Mouse (Mus musculus): Measurements from ENCODE around the gene Idnk. TPM values are rescaled to one million over a fixed set of nuclear protein-coding genes. Genes with fewer than 3 reads are reported as not detected.

Gene Idnk
- polyA plus RNA-seq, 1 experiment from 2014 or later = 35.7 TPM

DNA sequence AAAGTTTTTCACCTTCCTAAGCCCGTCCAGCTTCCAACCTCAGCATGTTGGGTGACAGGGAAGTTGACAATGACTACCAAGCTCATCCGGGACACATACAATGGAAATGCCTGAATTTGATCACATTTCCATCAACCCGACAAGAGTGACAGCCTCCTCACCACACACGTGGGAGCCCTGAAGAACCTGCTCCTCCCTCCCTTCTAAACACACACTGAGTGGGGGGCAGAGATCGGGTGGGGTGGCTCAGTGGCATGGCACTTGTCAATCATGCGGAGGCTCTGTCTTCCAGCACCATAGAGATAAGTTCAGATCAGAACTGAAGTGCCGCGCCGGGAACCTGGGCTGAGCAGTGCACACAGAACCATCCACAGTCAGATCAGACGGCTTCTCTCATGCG is 7.0 kb upstream of the Idnk start:
- Histone ChIP-seq H3K36me3 (ENCODE audit: control insufficient read depth, insufficient read depth, low read length) (no peaks in the 10 kb centered on the region), H3K27me3 (replicated peaks; ENCODE audit: control insufficient read depth, insufficient read depth, low read length) (no peaks in the 10 kb centered on the region), H3K9me3 (ENCODE audit: control insufficient read depth, low read length) (0 out of 2 replicates have a peak, but pooled peaks cover 5% of the 10 kb centered on the region), H3K27ac (ENCODE audit: low read depth) (no peak overlapping the region), H3K4me3 (ENCODE audit: low read depth, low read length) (no peak overlapping the region), H3K4me2 (ENCODE audit: low read length) (no peak overlapping the region), H3K9ac (ENCODE audit: low read length) (no peak overlapping the region), H3K4me1 (replicated peaks; ENCODE audit: control insufficient read depth, insufficient read depth, low read length) (no peaks in the 10 kb centered on the region)
- WGBS = 79% methylated on average over 11 of the region's 11 CpGs
- DNase-seq (ENCODE audit: low spot score) (no peak), ATAC-seq (replicated peaks; ENCODE audit: low FRiP score, low TSS enrichment, low read depth) (no peak)

DNA sequence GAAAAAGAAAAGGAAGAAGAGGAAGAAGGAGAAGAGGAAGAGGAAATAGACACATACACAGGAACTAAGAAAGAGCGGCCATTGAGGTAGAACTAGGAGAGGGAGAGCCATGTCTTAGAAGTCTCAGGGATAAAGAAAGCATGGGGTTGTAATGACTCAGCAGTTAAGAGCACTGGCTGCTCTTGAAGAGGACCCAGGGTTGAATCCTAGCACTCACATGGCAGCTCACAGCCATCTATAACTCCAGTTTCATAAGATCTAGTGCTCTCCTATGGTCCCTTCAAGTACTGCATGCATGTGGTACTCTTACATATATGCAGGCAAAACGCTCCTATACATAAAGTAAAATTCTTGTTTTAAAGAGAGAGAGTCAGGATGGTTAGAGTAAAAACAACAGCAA is 1.4 kb upstream of the Idnk start:
- Histone ChIP-seq H3K4me3 (ENCODE audit: low read depth, low read length) (no peak overlapping the region), H3K27ac (ENCODE audit: low read depth) (no peak overlapping the region), H3K9ac (ENCODE audit: low read length) (no peak overlapping the region), H3K36me3 (ENCODE audit: control insufficient read depth, insufficient read depth, low read length) (peaks cover 10% of the 10 kb centered on the region), H3K4me2 (ENCODE audit: low read length) (no peak overlapping the region), H3K4me1 (replicated peaks; ENCODE audit: control insufficient read depth, insufficient read depth, low read length) (no peaks in the 10 kb centered on the region), H3K27me3 (replicated peaks; ENCODE audit: control insufficient read depth, insufficient read depth, low read length) (no peaks in the 10 kb centered on the region), H3K9me3 (ENCODE audit: control insufficient read depth, low read length) (0 out of 2 replicates have a peak, but pooled peaks cover 2% of the 10 kb centered on the region)
- ATAC-seq (replicated peaks; ENCODE audit: low FRiP score, low TSS enrichment, low read depth) (no peak), DNase-seq (ENCODE audit: low spot score) (no peak)
- WGBS = 86% methylated on average over 2 of the region's 2 CpGs

DNA sequence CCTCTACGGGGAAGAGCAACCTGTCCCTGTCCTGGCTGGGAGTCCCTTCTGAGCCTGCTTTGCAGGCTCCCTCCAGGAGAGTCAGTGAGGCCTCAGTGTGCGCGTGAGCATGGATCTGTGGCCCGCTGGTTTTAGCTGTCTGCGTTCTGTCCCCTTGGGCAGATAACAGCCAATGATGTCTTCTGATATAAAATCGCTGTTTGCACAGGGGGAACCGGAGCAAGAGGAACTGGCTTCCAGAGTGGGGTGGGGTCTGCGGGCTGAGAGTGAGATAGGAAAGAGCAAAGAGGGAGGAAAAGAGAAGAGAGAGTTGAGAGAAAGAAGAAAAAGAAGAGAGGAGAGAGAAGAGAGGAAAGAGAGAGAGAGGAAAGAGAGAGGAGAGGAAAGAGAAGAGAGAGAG is 413 bp upstream of the Idnk start:
- H3K9ac ChIP-seq (ENCODE audit: low read length) = peak overlapping the region; percentile 68; the same call in 1 of the 2 replicates
- ATAC-seq (replicated peaks; ENCODE audit: low FRiP score, low TSS enrichment, low read depth) = 0 out of 2 replicates have a peak, but pooled peaks have one; percentile 14

DNA sequence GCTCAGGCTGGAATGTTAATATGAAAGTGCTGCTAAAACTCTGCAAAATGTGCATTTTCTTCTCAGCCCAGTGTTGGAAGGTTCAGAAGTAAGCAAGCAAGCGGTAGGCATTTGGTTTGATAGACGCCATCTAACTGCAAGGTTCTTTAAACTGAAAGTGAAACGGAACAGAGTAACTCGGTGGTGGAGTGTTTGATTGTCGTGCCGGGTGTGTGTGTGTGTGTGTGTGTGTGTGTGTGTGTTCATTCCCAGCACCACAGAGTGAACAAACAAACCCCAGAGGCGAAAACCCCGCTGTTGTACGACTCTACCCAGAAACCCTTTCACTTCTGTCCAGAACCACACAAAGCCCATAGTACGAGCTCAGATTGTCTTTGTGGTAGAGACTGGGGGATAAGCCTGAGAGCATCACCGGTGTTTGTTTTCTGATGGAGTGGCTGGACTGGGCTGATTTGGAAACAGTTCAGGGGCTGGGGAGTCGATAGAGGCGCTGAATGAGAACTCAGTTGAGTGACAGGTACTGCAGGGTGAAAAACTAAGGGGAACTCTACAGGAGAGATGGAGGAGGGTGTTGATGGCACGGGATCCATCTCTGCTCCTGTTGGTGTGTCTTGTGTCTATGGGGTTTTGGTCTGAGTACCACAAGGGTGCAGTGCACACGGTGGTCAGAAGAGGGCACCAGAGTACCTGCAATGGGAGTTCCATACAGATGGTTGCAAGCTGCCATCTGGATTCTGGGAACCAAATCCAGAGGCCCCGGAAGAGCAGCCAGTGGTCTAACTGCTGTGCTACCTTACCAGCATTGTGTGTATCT is 857 bp downstream of the Idnk start:
- Histone ChIP-seq H3K9ac (ENCODE audit: low read length) (peak overlapping the region; percentile 68), H3K27ac (ENCODE audit: low read depth) (0 out of 2 replicates have a peak overlapping the region, but pooled peaks have one; percentile 6), H3K27me3 (replicated peaks; ENCODE audit: control insufficient read depth, insufficient read depth, low read length) (no peaks in the 10 kb centered on the region), H3K4me3 (ENCODE audit: low read depth, low read length) (peak overlapping the region; percentile 73), H3K4me2 (ENCODE audit: low read length) (peak overlapping the region; percentile 84), H3K4me1 (replicated peaks; ENCODE audit: control insufficient read depth, insufficient read depth, low read length) (no peaks in the 10 kb centered on the region), H3K36me3 (ENCODE audit: control insufficient read depth, insufficient read depth, low read length) (peaks cover 14% of the 10 kb centered on the region), H3K9me3 (ENCODE audit: control insufficient read depth, low read length) (0 out of 2 replicates have a peak, but pooled peaks cover 4% of the 10 kb centered on the region)
- DNase-seq (ENCODE audit: low spot score) (peak; percentile 95), ATAC-seq (replicated peaks; ENCODE audit: low FRiP score, low TSS enrichment, low read depth) (peak; percentile 48)
- 15% methylated on average over 16 of the region's 16 CpGs for WGBS

More for the DNA sequence above, 413 bp upstream of the Idnk start:
- 0 out of 2 replicates have a peak, but pooled peaks cover 2% of the 10 kb centered on the region for H3K9me3 ChIP-seq (ENCODE audit: control insufficient read depth, low read length)
- H3K4me1 ChIP-seq (replicated peaks; ENCODE audit: control insufficient read depth, insufficient read depth, low read length) = no peaks in the 10 kb centered on the region
- WGBS = 21% methylated on average over 8 of the region's 8 CpGs
- no peak for DNase-seq (ENCODE audit: low spot score)
- no peak overlapping the region for H3K27ac ChIP-seq (ENCODE audit: low read depth)
- H3K4me2 ChIP-seq (ENCODE audit: low read length) = peak overlapping the region; percentile 84
- H3K36me3 ChIP-seq (ENCODE audit: control insufficient read depth, insufficient read depth, low read length) = peaks cover 14% of the 10 kb centered on the region
- peak overlapping the region; percentile 73 for H3K4me3 ChIP-seq (ENCODE audit: low read depth, low read length)
- H3K27me3 ChIP-seq (replicated peaks; ENCODE audit: control insufficient read depth, insufficient read depth, low read length) = no peaks in the 10 kb centered on the region

DNA sequence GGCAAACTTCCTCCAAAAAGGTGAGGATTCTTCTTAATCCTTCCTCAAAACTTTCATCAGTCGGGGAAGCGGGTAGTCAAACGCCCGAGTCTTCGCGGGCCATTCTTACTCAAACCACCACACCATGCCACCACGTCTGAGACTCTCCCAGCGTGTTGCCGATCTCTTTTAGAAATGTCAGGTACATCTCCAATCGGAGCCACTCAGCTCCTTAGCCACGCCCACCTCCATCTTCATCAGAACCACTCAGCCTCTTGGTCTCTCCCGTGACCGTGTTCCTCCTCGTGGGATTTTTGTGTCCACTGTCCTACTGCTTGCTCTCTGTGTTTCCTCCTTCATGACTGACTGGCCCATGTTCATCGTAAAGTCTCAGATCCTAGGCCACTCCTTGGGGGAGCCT is 3.3 kb downstream of the Idnk start:
- H3K4me1 ChIP-seq (replicated peaks; ENCODE audit: control insufficient read depth, insufficient read depth, low read length) = no peaks in the 10 kb centered on the region
- H3K4me2 ChIP-seq (ENCODE audit: low read length) = no peak overlapping the region
- H3K9ac ChIP-seq (ENCODE audit: low read length) = no peak overlapping the region
- peaks cover 22% of the 10 kb centered on the region for H3K36me3 ChIP-seq (ENCODE audit: control insufficient read depth, insufficient read depth, low read length)
- ATAC-seq (replicated peaks; ENCODE audit: low FRiP score, low TSS enrichment, low read depth) (no peak), DNase-seq (ENCODE audit: low spot score) (no peak)
- H3K27ac ChIP-seq (ENCODE audit: low read depth) = no peak overlapping the region
- no peaks in the 10 kb centered on the region for H3K27me3 ChIP-seq (replicated peaks; ENCODE audit: control insufficient read depth, insufficient read depth, low read length)
- no peak overlapping the region for H3K4me3 ChIP-seq (ENCODE audit: low read depth, low read length)
- 97% methylated on average over 15 of the region's 15 CpGs for WGBS
- H3K9me3 ChIP-seq (ENCODE audit: control insufficient read depth, low read length) = 0 out of 2 replicates have a peak, but pooled peaks cover 4% of the 10 kb centered on the region

DNA sequence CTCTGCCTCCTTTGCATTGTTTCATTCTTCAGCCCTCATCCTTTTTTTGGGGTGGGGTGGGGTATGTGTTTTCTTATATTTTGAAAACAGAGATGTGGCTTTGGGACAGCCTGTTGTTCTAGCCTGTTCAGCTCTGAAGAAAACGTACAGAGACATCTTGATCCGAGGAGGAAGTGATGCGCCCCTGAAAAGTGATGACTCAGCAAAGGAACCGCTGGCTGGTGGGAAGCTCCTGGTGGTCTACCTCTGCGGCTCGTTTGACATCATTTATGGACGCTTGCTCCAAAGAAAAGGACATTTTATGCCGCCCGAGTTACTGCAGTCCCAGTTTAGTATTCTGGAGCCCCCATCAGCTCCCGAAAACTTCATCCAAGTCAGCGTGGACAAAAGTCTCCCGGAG is 5.9 kb downstream of the Idnk start:
- 95% methylated on average over 12 of the region's 12 CpGs for WGBS
- Histone ChIP-seq H3K27me3 (replicated peaks; ENCODE audit: control insufficient read depth, insufficient read depth, low read length) (no peaks in the 10 kb centered on the region), H3K9me3 (ENCODE audit: control insufficient read depth, low read length) (0 out of 2 replicates have a peak, but pooled peaks cover 4% of the 10 kb centered on the region), H3K36me3 (ENCODE audit: control insufficient read depth, insufficient read depth, low read length) (peaks cover 25% of the 10 kb centered on the region), H3K9ac (ENCODE audit: low read length) (no peak overlapping the region), H3K4me3 (ENCODE audit: low read depth, low read length) (no peak overlapping the region), H3K4me2 (ENCODE audit: low read length) (no peak overlapping the region), H3K4me1 (replicated peaks; ENCODE audit: control insufficient read depth, insufficient read depth, low read length) (no peaks in the 10 kb centered on the region), H3K27ac (ENCODE audit: low read depth) (no peak overlapping the region)
- no peak for ATAC-seq (replicated peaks; ENCODE audit: low FRiP score, low TSS enrichment, low read depth)
- no peak for DNase-seq (ENCODE audit: low spot score)

DNA sequence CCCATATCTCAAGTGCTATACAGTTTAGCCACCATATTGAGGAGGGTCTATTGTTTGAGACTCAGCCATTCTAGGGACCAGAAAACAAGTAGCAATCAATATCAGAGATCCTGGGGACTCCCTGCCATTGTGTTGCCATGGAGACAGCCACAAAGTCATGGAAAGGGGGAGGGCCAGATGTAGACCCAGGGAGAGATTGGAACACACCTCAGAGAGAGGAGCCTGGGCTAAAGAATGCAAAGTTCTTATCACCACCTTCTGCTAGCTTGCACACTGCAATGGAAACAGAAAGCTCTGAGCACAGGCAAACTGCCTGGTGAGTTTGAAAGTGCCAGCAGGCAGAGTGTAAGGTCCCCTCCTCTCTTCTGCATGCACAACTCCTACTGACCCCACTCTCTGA is 10.7 kb downstream of the Idnk start:
- ATAC-seq (replicated peaks; ENCODE audit: low FRiP score, low TSS enrichment, low read depth) (no peak), DNase-seq (ENCODE audit: low spot score) (no peak)
- no peaks in the 10 kb centered on the region for H3K27me3 ChIP-seq (replicated peaks; ENCODE audit: control insufficient read depth, insufficient read depth, low read length)
- H3K36me3 ChIP-seq (ENCODE audit: control insufficient read depth, insufficient read depth, low read length) = peaks cover 16% of the 10 kb centered on the region
- no peak overlapping the region for H3K9ac ChIP-seq (ENCODE audit: low read length)
- no peak overlapping the region for H3K4me3 ChIP-seq (ENCODE audit: low read depth, low read length)
- no peak overlapping the region for H3K4me2 ChIP-seq (ENCODE audit: low read length)
- no peak overlapping the region for H3K27ac ChIP-seq (ENCODE audit: low read depth)
- H3K4me1 ChIP-seq (replicated peaks; ENCODE audit: control insufficient read depth, insufficient read depth, low read length) = no peaks in the 10 kb centered on the region
- H3K9me3 ChIP-seq (ENCODE audit: control insufficient read depth, low read length) = no peaks in the 10 kb centered on the region

DNA sequence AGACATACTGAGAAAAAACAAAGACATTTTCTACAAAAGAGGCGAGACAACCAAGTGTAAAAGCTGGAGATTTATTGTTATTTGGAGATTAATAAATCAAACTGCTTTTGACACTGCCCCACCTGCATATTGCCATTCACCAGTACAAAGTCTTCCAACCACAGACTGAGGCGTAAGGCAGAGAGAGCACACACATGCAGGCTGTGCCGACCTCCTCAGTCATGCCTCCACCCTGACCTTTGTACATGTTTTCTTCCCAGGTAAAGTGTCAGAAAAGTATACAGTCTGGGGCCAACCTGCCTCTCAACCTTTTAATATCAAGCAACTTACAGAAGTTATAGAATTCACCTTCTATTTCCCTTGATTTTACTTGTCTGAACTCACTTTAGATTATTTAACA is 18.7 kb downstream of the Idnk start:
- Histone ChIP-seq H3K9me3 (ENCODE audit: control insufficient read depth, low read length) (no peaks in the 10 kb centered on the region), H3K4me1 (replicated peaks; ENCODE audit: control insufficient read depth, insufficient read depth, low read length) (no peaks in the 10 kb centered on the region), H3K27ac (ENCODE audit: low read depth) (no peak overlapping the region), H3K4me2 (ENCODE audit: low read length) (no peak overlapping the region), H3K36me3 (ENCODE audit: control insufficient read depth, insufficient read depth, low read length) (peaks cover 61% of the 10 kb centered on the region), H3K4me3 (ENCODE audit: low read depth, low read length) (no peak overlapping the region), H3K27me3 (replicated peaks; ENCODE audit: control insufficient read depth, insufficient read depth, low read length) (no peaks in the 10 kb centered on the region), H3K9ac (ENCODE audit: low read length) (no peak overlapping the region)
- 69% methylated on average over 3 of the region's 3 CpGs for WGBS
- ATAC-seq (replicated peaks; ENCODE audit: low FRiP score, low TSS enrichment, low read depth) (peak; percentile 58; the same call in 1 of the 2 replicates), DNase-seq (ENCODE audit: low spot score) (no peak)
